Mouse (Mus musculus) MEL (cell line): ENCODE results near the gene Timm50. TPM values are rescaled to one million over a fixed set of nuclear protein-coding genes. Genes with fewer than 3 reads are reported as not detected.

ENCODE experiments used
- DNase-seq: peaks from one replicate; pipeline ENCODE4 v3.0.0; 2011; ENCODE audit warnings: low read depth, low spot score
- H3K27ac ChIP-seq: 2 replicates; pipeline ENCODE4 v1.5.1; 2012; ENCODE audit warnings: low read depth, mild to moderate bottlenecking, control low read depth, low read length, moderate library complexity; ENCODE audit not compliant: control insufficient read depth
- H3K27me3 ChIP-seq, 2 experiments: fragments of 150-350 bp in 1 of 2; sonication (generic) in 1 of 2; 2 replicates each; pipeline ENCODE4 v1.6.1; 2012; ENCODE audit warnings: low read length in 2 of 2, mild to moderate bottlenecking in 2 of 2, improper control_type of control experiment in 1 of 2, moderate library complexity in 1 of 2; ENCODE audit not compliant: insufficient read depth in 2 of 2, control insufficient read depth in 1 of 2
- H3K36me3 ChIP-seq, 2 experiments: 2 replicates each; pipeline ENCODE4 v1.6.1; 2012 to 2014; ENCODE audit warnings: low read length in 2 of 2, improper control_type of control experiment in 1 of 2, inconsistent platforms in 1 of 2, mild to moderate bottlenecking in 1 of 2; ENCODE audit not compliant: insufficient read depth in 2 of 2, control insufficient read depth in 1 of 2
- H3K4me1 ChIP-seq, 2 experiments: fragments of 150-350 bp in 1 of 2; sonication (generic) in 1 of 2; 2 replicates each; pipeline ENCODE4 v1.6.1; 2012; ENCODE audit warnings: low read length in 2 of 2, improper control_type of control experiment in 1 of 2, mild to moderate bottlenecking in 1 of 2; ENCODE audit not compliant: insufficient read depth in 2 of 2, control insufficient read depth in 1 of 2
- H3K4me3 ChIP-seq, 2 experiments: fragments of 150-350 bp in 1 of 2; sonication (generic) in 1 of 2; 2 replicates each; pipeline ENCODE4 v1.5.1; 2012; ENCODE audit warnings: low read depth in 2 of 2, low read length in 2 of 2, mild to moderate bottlenecking in 2 of 2, moderate library complexity in 2 of 2, control low read depth in 1 of 2, improper control_type of control experiment in 1 of 2; ENCODE audit not compliant: control insufficient read depth in 1 of 2, insufficient read depth in 1 of 2
- H3K79me2 ChIP-seq: 2 replicates; pipeline ENCODE4 v1.6.1; 2012; ENCODE audit warnings: mild to moderate bottlenecking, low read length, moderate library complexity; ENCODE audit not compliant: control insufficient read depth, poor library complexity, insufficient read depth
- H3K9ac ChIP-seq: 2 replicates; pipeline ENCODE4 v1.6.1; 2012; ENCODE audit warnings: low read depth, mild to moderate bottlenecking, control low read depth, low read length, moderate library complexity; ENCODE audit not compliant: control insufficient read depth, poor library complexity, severe bottlenecking
- H3K9me3 ChIP-seq: fragments of 150-350 bp; sonication (generic); replicated peaks from 2 replicates; pipeline ENCODE4 v1.6.1; 2012; ENCODE audit warnings: mild to moderate bottlenecking, low read length, improper control_type of control experiment, moderate library complexity; ENCODE audit not compliant: insufficient read depth
- BHLHE40 ChIP-seq: IDR thresholded peaks from 2 replicates; pipeline ENCODE4 v1.6.1; 2012; ENCODE audit warnings: low read depth, mild to moderate bottlenecking, inconsistent platforms, low read length, improper control_type of control experiment, borderline replicate concordance
- CTCF ChIP-seq, 3 experiments: IDR thresholded peaks in 2 of 3; conservative IDR thresholded peaks in 1 of 3; 2 replicates each; pipeline ENCODE4 v1.5.1; 2011 to 2012; ENCODE audit warnings: low read length in 3 of 3, low read depth in 2 of 3, mild to moderate bottlenecking in 2 of 3, improper control_type of control experiment in 1 of 3, inconsistent platforms in 1 of 3, mixed read lengths in 1 of 3, moderate library complexity in 1 of 3; ENCODE audit not compliant: control insufficient read depth in 1 of 3, insufficient read depth in 1 of 3, poor library complexity in 1 of 3, severe bottlenecking in 1 of 3
- E2F4 ChIP-seq: IDR thresholded peaks from 2 replicates; pipeline ENCODE4 v1.6.1; 2011; ENCODE audit warnings: low read depth, low read length, improper control_type of control experiment, borderline replicate concordance
- GATA1 ChIP-seq: IDR thresholded peaks from 2 replicates; pipeline ENCODE4 v1.6.1; 2011; ENCODE audit warnings: low read depth, low read length, improper control_type of control experiment
- JUND ChIP-seq: IDR thresholded peaks from 2 replicates; pipeline ENCODE4 v1.6.1; 2011; ENCODE audit warnings: low read depth, mild to moderate bottlenecking, improper control_type of control experiment, low read length
- MAFK ChIP-seq: IDR thresholded peaks from 2 replicates; pipeline ENCODE4 v1.6.1; 2011; ENCODE audit warnings: low read depth, mild to moderate bottlenecking, low read length, improper control_type of control experiment, borderline replicate concordance
- POLR2A ChIP-seq, 2 experiments: IDR thresholded peaks; 2 replicates each; pipeline ENCODE4 v1.6.1; 2011 to 2012; ENCODE audit warnings: low read length in 2 of 2, mild to moderate bottlenecking in 2 of 2, control low read depth in 1 of 2, improper control_type of control experiment in 1 of 2, low read depth in 1 of 2, moderate library complexity in 1 of 2; ENCODE audit not compliant: control insufficient read depth in 1 of 2, insufficient read depth in 1 of 2, poor library complexity in 1 of 2
- POLR2AphosphoS2 ChIP-seq: IDR thresholded peaks from 2 replicates; pipeline ENCODE4 v1.6.1; 2011; ENCODE audit warnings: low read length, improper control_type of control experiment
- POLR2AphosphoS5 ChIP-seq: IDR thresholded peaks from 2 replicates; pipeline ENCODE4 v1.6.1; 2012; ENCODE audit warnings: low read depth, borderline replicate concordance, mild to moderate bottlenecking, inconsistent platforms, low read length, moderate library complexity, mixed read lengths
- RAD21 ChIP-seq: IDR thresholded peaks from 2 replicates; pipeline ENCODE4 v1.6.1; 2011; ENCODE audit warnings: mild to moderate bottlenecking, low read depth, low read length, improper control_type of control experiment
- RCOR1 ChIP-seq: IDR thresholded peaks from 2 replicates; pipeline ENCODE4 v1.6.1; 2012; ENCODE audit warnings: low read depth, mild to moderate bottlenecking, inconsistent platforms, low read length, improper control_type of control experiment
- TBP ChIP-seq: IDR thresholded peaks from 2 replicates; pipeline ENCODE4 v1.8.0; 2011; ENCODE audit warnings: low read depth, low read length, improper control_type of control experiment
- ZC3H11A ChIP-seq: IDR thresholded peaks from 2 replicates; pipeline ENCODE4 v1.6.1; 2012; ENCODE audit warnings: low read depth, mild to moderate bottlenecking, inconsistent platforms, low read length, improper control_type of control experiment
- ZNF384 ChIP-seq: IDR thresholded peaks from 2 replicates; pipeline ENCODE4 v1.6.1; 2012; ENCODE audit warnings: low read depth, mild to moderate bottlenecking, inconsistent platforms, low read length, improper control_type of control experiment
- polyA plus RNA-seq, 2 experiments: library from polyadenylated mRNA; stranded (reverse) in 1 of 2; unstranded in 1 of 2; fragments of >175 nt in 1 of 2; fragments of >200 nt in 1 of 2; gene quantifications; 2 replicates each; pipeline versions ENCODE4 v1.2.1 to v1.2.4; 2012; ENCODE audit warnings: low replicate concordance in 2 of 2, low read depth in 1 of 2; ENCODE audit not compliant: insufficient read length in 2 of 2, insufficient read depth in 1 of 2, missing spikeins in 1 of 2
- total RNA-seq: library from RNA; depleted of rRNA; stranded (reverse); fragments of 300-350 nt; gene quantifications from 2 replicates; pipeline ENCODE4 v1.2.3, GENCODE M21; 2012

Gene Timm50
- total and polyA plus RNA-seq, 3 experiments: 167 to 216 TPM; not detected in 1

GRCm38 (mm10) chr7:28305641-28306040, 6.2 kb downstream of the Timm50 start:
- no peak overlapping the region for H3K9ac ChIP-seq
- no peaks in the 10 kb centered on the region for H3K9me3 ChIP-seq
- DNase-seq: no peak
- H3K4me3 ChIP-seq: no peak overlapping the region
- H3K36me3 ChIP-seq: peaks cover 1 to 2% of the 10 kb centered on the region in 2 experiments; a peak in 3 of 4 replicates
- H3K27me3 ChIP-seq: no peaks in the 10 kb centered on the region
- no peaks in the 10 kb centered on the region for H3K4me1 ChIP-seq
- TF ChIP-seq TBP (no peak), ZNF384 (no peak), POLR2AphosphoS2 (no peak), ZC3H11A (no peak), POLR2A (IDR thresholded peaks at IDR 0.05; ENCODE audit: control insufficient read depth in 1 of 2, insufficient read depth in 1 of 2, low read depth in 1 of 2, low read length in 2 of 2, poor library complexity in 1 of 2) (no peak), CTCF (IDR thresholded peaks at IDR 0.05 in 2 of 3, conservative IDR thresholded peaks at IDR 0.05 in 1 of 3; ENCODE audit: control insufficient read depth in 1 of 3, insufficient read depth in 1 of 3, low read depth in 2 of 3, low read length in 3 of 3, poor library complexity in 1 of 3, severe bottlenecking in 1 of 3) (no peak), JUND (no peak), RAD21 (no peak), E2F4 (no peak), GATA1 (no peak), RCOR1 (no peak), MAFK (no peak), BHLHE40 (no peak)
- no peak overlapping the region for H3K27ac ChIP-seq
- H3K79me2 ChIP-seq: no peaks in the 10 kb centered on the region

- Histone ChIP-seq H3K9ac (no peak within 1 kb of the TSS), H3K27ac (no peak within 1 kb of the TSS), H3K79me2 (no peaks in the 10 kb centered on the region), H3K36me3 (peaks cover 0 to 1% of the 10 kb centered on the region in 2 experiments; a peak in 1 of 4 replicates), H3K9me3 (no peaks in the 10 kb centered on the region), H3K4me3 (no peak within 1 kb of the TSS), H3K27me3 (no peaks in the 10 kb centered on the region), H3K4me1 (no peaks in the 10 kb centered on the region)
- no peak for DNase-seq
- TF ChIP-seq CTCF (IDR thresholded peaks at IDR 0.05 in 2 of 3, conservative IDR thresholded peaks at IDR 0.05 in 1 of 3; ENCODE audit: control insufficient read depth in 1 of 3, insufficient read depth in 1 of 3, low read depth in 2 of 3, low read length in 3 of 3, poor library complexity in 1 of 3, severe bottlenecking in 1 of 3) (peak in 2 of 3 experiments; percentile 2 to 32; a peak in 2 of 6 replicates), POLR2AphosphoS5 (no peak)
These were observed 10.0 kb downstream of the Timm50 start, which contains the start of gene Dll3 for GRCm38 (mm10) chr7:28301616-28302433. TSS of gene Dll3 (minus strand) at chr7:28302238.
